Mouse (Mus musculus): ENCODE measurements around the gene Adh4. TPM values are rescaled to one million over a fixed set of nuclear protein-coding genes. Genes with fewer than 3 reads are reported as not detected.
"Not testable (repeated sequence)": the region's sequence is repeated elsewhere in the genome, so short reads cannot be mapped to it uniquely, and the experiment has no call there.

Adh4 gene
- polyA plus RNA-seq (2012; fragmentation: generic; extraction: Trizol), result not detected

- Histone ChIP-seq H3K36me3 (ENCODE audit: control insufficient read depth, insufficient read depth) (no peaks in the 10 kb centered on the region), H3K4me3 (no peak within 1 kb of the TSS), H3ac (ENCODE audit: control insufficient read depth, insufficient read length) (no peak within 1 kb of the TSS), H3K27me3 (ENCODE audit: control insufficient read depth, insufficient read depth, insufficient read length) (no peaks in the 10 kb centered on the region), H3K4me2 (ENCODE audit: low read depth) (no peak within 1 kb of the TSS), H3K79me2 (ENCODE audit: control insufficient read depth, insufficient read depth) (no peaks in the 10 kb centered on the region)
- no peak for TF ChIP-seq MAX (IDR thresholded peaks at IDR 0.05; ENCODE audit: low read depth)
- no peak for TF ChIP-seq USF1 (IDR thresholded peaks at IDR 0.05; ENCODE audit: low read depth)
- TF ChIP-seq POLR2A (IDR thresholded peaks at IDR 0.05; ENCODE audit: insufficient read length, low read depth), result no peak
- no peak for TF ChIP-seq CEBPB (IDR thresholded peaks at IDR 0.05; ENCODE audit: insufficient read depth, poor library complexity, severe bottlenecking)
- TF ChIP-seq TCF3 (IDR thresholded peaks at IDR 0.05; ENCODE audit: insufficient read length, low read depth), result no peak
Measured at GRCm38 (mm10) chr3:138415121-138415690, at the start of gene Adh4. TSS of gene Adh4 (plus strand) at chr3:138415466.

DNA sequence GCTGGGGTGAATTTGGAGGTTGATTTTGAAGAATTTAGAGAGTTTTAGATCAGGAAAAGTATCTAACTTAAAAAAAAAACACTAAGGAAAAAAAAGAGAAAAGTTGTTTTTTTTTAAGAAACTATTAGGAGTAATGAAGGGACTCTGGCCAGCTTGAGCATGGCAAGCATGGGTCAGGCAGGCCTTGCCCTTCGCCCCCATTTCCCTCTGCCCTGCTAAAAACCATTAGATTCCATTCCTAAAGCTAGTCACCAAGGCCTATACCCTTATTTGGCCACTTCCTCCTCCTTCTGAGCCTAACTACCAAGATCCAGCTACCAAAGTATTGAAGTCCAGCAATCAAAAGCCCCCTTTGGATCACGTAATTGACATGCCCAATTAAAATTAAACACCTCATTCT, 49.1 kb upstream of the Adh4 start:
- Histone ChIP-seq H3K27me3 (ENCODE audit: control insufficient read depth, insufficient read depth, insufficient read length) (no peaks in the 10 kb centered on the region), H3ac (ENCODE audit: control insufficient read depth, insufficient read length) (no peak overlapping the region), H3K4me2 (ENCODE audit: low read depth) (no peak overlapping the region), H3K79me2 (ENCODE audit: control insufficient read depth, insufficient read depth) (no peaks in the 10 kb centered on the region), H3K4me3 (no peak overlapping the region), H3K36me3 (ENCODE audit: control insufficient read depth, insufficient read depth) (no peaks in the 10 kb centered on the region)
- TF ChIP-seq REST (IDR thresholded peaks at IDR 0.05; ENCODE audit: insufficient read depth, insufficient read length) (no peak), TCF12 (IDR thresholded peaks at IDR 0.05; ENCODE audit: insufficient read depth, poor library complexity, severe bottlenecking) (no peak), POLR2A (IDR thresholded peaks at IDR 0.05; ENCODE audit: insufficient read length, low read depth) (no peak), E2F4 (IDR thresholded peaks at IDR 0.05; ENCODE audit: insufficient read depth) (no peak), TCF3 (IDR thresholded peaks at IDR 0.05; ENCODE audit: insufficient read length, low read depth) (no peak), MYOG (IDR thresholded peaks at IDR 0.05; ENCODE audit: control insufficient read depth in 1 of 3, insufficient read depth in 1 of 3, insufficient read length in 2 of 3, low read depth in 2 of 3) (no peak), USF1 (IDR thresholded peaks at IDR 0.05; ENCODE audit: low read depth) (no peak), CEBPB (IDR thresholded peaks at IDR 0.05; ENCODE audit: insufficient read depth, poor library complexity, severe bottlenecking) (no peak), POLR2AphosphoS2 (IDR thresholded peaks at IDR 0.05; ENCODE audit: insufficient read length, low read depth) (no peak), SRF (IDR thresholded peaks at IDR 0.05; ENCODE audit: control insufficient read depth, insufficient read length, low read depth) (no peak), MYOD1 (IDR thresholded peaks at IDR 0.05; ENCODE audit: control insufficient read depth in 1 of 3, insufficient read length in 2 of 3, low read depth in 2 of 3) (no peak), MAX (IDR thresholded peaks at IDR 0.05; ENCODE audit: low read depth) (no peak)

DNA sequence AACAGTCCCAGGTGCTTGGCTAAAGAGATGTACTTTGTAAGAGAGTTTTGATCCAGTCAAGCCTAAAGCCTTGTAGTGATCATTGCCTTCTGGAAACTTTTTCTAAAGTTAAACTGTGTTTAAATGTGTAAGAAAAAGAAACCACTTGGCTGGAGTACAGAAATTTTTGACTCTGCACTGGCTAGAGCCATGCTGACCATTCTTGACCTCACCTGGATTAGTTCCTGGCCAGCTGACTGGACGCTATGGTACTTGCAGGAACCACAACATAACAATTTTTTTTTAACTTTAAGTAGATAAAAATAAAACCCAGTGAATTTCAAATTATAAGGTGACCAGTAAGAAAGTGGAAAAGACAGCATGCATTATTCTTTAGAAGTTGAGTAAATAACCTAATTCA, 45.7 kb upstream of the Adh4 start:
- H3K4me3 ChIP-seq, result no peak overlapping the region
- no peaks in the 10 kb centered on the region for H3K36me3 ChIP-seq (ENCODE audit: control insufficient read depth, insufficient read depth)
- H3K79me2 ChIP-seq (ENCODE audit: control insufficient read depth, insufficient read depth), result no peaks in the 10 kb centered on the region
- no peak overlapping the region for H3ac ChIP-seq (ENCODE audit: control insufficient read depth, insufficient read length)
- TF ChIP-seq POLR2AphosphoS2 (IDR thresholded peaks at IDR 0.05; ENCODE audit: insufficient read length, low read depth), result no peak
- no peak for TF ChIP-seq MAX (IDR thresholded peaks at IDR 0.05; ENCODE audit: low read depth)
- TF ChIP-seq TCF3 (IDR thresholded peaks at IDR 0.05; ENCODE audit: insufficient read length, low read depth), result no peak
- no peak for TF ChIP-seq E2F4 (IDR thresholded peaks at IDR 0.05; ENCODE audit: insufficient read depth)
- TF ChIP-seq CEBPB (IDR thresholded peaks at IDR 0.05; ENCODE audit: insufficient read depth, poor library complexity, severe bottlenecking), result no peak
- TF ChIP-seq REST (IDR thresholded peaks at IDR 0.05; ENCODE audit: insufficient read depth, insufficient read length), result no peak
- no peak for TF ChIP-seq SRF (IDR thresholded peaks at IDR 0.05; ENCODE audit: control insufficient read depth, insufficient read length, low read depth)
- no peak for TF ChIP-seq POLR2A (IDR thresholded peaks at IDR 0.05; ENCODE audit: insufficient read length, low read depth)
- no peaks in the 10 kb centered on the region for H3K27me3 ChIP-seq (ENCODE audit: control insufficient read depth, insufficient read depth, insufficient read length)
- H3K4me2 ChIP-seq (ENCODE audit: low read depth), result no peak overlapping the region

- H3K27me3 ChIP-seq (ENCODE audit: control insufficient read depth, insufficient read depth, insufficient read length); H3K79me2 ChIP-seq (ENCODE audit: control insufficient read depth, insufficient read depth); H3ac ChIP-seq (ENCODE audit: control insufficient read depth, insufficient read length); H3K4me3 ChIP-seq; H3K36me3 ChIP-seq (ENCODE audit: control insufficient read depth, insufficient read depth); H3K4me2 ChIP-seq (ENCODE audit: low read depth): not testable (repeated sequence)
Measured at GRCm38 (mm10) chr3:138370289-138370688, 45.0 kb upstream of the Adh4 start.

DNA sequence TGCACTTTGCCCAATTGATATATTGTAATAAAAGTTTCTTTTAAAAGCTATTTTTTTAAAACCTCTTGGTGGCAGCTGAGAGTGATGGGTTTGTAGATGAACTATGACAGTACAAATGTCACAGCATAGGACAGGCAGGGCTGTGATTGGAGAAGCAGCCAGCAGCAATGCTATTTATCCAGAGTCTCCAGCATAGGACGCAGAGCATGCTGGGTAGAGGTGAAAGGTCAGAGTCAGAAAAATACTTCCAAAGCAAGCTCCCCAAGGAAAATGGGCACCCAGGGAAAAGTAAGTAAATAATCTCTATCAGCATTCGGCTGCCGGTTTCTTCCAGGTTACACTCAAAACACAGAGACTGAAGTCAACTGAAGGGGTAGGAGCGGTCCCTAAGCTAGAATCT, 41.3 kb upstream of the Adh4 start:
- Histone ChIP-seq H3ac (ENCODE audit: control insufficient read depth, insufficient read length) (no peak overlapping the region), H3K27me3 (ENCODE audit: control insufficient read depth, insufficient read depth, insufficient read length) (peaks cover 18% of the 10 kb centered on the region), H3K4me2 (ENCODE audit: low read depth) (no peak overlapping the region), H3K36me3 (ENCODE audit: control insufficient read depth, insufficient read depth) (no peaks in the 10 kb centered on the region), H3K4me3 (no peak overlapping the region), H3K79me2 (ENCODE audit: control insufficient read depth, insufficient read depth) (no peaks in the 10 kb centered on the region)
- no peak for TF ChIP-seq USF1 (IDR thresholded peaks at IDR 0.05; ENCODE audit: low read depth)
- no peak for TF ChIP-seq MYOD1 (IDR thresholded peaks at IDR 0.05; ENCODE audit: control insufficient read depth in 1 of 3, insufficient read length in 2 of 3, low read depth in 2 of 3)
- no peak for TF ChIP-seq POLR2A (IDR thresholded peaks at IDR 0.05; ENCODE audit: insufficient read length, low read depth)
- TF ChIP-seq POLR2AphosphoS2 (IDR thresholded peaks at IDR 0.05; ENCODE audit: insufficient read length, low read depth), result no peak
- TF ChIP-seq CEBPB (IDR thresholded peaks at IDR 0.05; ENCODE audit: insufficient read depth, poor library complexity, severe bottlenecking), result no peak
- no peak for TF ChIP-seq SRF (IDR thresholded peaks at IDR 0.05; ENCODE audit: control insufficient read depth, insufficient read length, low read depth)
- TF ChIP-seq MYOG (IDR thresholded peaks at IDR 0.05; ENCODE audit: control insufficient read depth in 1 of 3, insufficient read depth in 1 of 3, insufficient read length in 2 of 3, low read depth in 2 of 3), result no peak
- TF ChIP-seq TCF12 (IDR thresholded peaks at IDR 0.05; ENCODE audit: insufficient read depth, poor library complexity, severe bottlenecking), result no peak
- TF ChIP-seq MAX (IDR thresholded peaks at IDR 0.05; ENCODE audit: low read depth), result no peak
- TF ChIP-seq TCF3 (IDR thresholded peaks at IDR 0.05; ENCODE audit: insufficient read length, low read depth), result no peak
- no peak for TF ChIP-seq REST (IDR thresholded peaks at IDR 0.05; ENCODE audit: insufficient read depth, insufficient read length)
- TF ChIP-seq E2F4 (IDR thresholded peaks at IDR 0.05; ENCODE audit: insufficient read depth), result no peak
